Mouse (Mus musculus) right cerebral cortex, adult 18-20 months (tissue): ENCODE data around the gene Acacb.

Experiments
- DNase-seq: peaks from one replicate; pipeline ENCODE4 v3.0.0; 2022; ENCODE audit warnings: mixed read lengths

The Acacb gene

DNA sequence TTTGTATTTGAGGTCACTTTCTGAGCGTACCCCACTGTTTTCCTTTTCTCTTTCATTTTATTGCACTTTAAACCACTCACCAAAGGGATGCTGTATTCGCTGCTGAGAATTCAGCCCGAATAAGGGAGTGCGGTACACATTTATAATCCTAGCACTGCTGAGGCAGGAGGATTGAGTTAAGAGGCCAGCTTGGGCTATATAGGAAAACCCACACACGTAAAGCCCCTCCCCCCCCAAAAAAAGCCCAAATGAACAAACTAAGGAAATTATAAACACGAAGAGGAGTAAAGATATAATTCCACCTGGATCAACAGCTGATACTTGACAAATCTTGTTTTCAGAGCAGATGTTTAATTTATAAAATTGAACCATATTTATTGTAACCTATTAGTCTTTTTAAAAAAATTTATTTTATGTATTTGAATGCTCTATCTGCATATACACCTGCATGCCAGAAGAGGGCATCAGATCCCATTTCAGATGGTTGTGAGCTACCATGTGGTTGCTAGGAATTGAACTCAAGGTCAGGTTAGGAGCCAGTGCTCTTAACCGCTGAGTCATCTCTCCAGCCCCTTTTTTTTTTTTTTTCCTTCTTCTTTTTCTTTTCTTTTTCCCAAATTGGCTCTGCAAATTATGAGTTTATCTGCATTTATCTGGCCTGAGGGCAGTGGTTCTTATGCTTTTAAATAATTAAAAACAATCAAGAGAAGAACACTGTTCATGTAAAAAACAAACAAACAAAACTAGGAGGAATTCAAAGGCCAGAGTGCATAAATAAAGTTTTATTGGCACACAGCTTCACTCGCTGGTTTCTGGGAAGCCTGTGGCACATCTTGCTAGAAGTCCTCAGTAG, 30.4 kb downstream of the Acacb start:
- no peak for DNase-seq

DNA sequence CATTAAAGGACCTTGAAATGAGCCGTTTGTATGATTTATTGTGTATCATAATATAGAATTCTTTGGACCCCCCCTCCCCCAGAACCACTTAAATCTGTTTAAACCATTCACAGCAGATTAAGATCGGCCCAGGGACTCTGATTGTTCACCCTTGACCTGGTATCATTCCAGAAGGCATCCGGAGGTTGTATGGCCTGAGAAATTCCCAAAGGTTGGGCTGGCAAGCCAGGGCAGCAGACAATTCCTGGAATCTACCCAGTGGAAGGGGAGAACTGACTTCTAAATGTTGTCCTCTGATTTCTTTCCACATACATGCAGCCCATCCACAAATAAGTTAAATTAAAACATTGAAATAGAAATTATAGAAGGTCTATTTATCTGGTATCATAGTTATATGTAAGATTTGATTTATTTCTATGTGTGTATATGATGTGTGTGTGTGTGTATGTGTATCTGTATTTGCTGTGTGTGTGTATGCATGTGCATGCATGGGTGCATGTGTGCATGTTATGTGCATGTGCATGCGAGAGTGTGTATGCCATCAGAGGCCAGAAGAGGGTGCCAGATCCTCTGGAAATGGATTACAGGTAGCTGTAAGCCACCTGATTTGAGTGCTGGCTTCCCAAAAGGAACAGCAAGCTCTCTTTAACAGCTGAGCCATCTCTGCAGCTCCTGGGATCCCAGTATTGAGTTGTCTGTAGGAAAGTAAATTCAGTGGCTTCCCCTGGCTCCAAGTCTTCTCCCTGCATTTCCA, 31.8 kb downstream of the Acacb start:
- no peak for DNase-seq

- DNase-seq: no peak
Observed at GRCm38 (mm10) chr5:114179541-114179940, 33.2 kb downstream of the Acacb start.

- no peak for DNase-seq
Observed at GRCm38 (mm10) chr5:114183493-114183892, 37.2 kb downstream of the Acacb start.

GRCm38 (mm10) chr5:114187108-114187507, 40.8 kb downstream of the Acacb start:
- no peak for DNase-seq

GRCm38 (mm10) chr5:114188900-114189464, 42.6 kb downstream of the Acacb start:
- DNase-seq: no peak

GRCm38 (mm10) chr5:114194161-114194560, 47.8 kb downstream of the Acacb start:
- no peak for DNase-seq

DNA sequence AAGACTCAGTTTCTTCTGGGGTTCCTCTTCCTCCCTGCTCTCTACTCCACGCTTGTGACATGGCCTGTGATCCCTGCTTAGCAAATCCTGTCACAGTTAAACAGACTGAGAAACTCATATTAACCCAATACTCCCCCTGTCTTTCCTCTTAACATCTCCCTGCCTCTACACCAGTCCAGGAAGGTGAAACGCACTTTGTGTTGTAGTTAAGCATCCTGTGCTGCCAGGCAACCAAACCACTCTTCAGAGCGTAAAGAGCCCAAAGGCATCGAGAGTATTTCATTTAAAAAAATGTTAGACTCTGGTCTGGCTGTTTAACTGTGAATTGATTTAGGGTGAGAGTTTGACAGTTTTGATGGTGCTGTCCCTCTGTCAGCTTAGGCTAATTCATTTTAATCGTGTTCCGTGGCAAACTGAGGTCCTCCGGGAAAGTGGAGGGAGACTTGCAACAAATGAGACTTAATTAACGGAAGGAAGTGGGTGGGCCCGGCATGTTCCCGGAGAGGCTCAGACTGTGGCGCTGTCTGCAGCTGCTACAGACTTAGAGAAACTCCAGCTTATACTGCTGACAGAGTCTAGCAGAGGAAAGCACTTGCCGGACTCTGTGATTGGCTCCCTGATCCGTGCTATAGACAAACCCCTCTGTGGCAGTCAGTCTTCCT, 52.9 kb downstream of the Acacb start:
- peak; percentile 14 for DNase-seq

- DNase-seq: no peak
Observed at GRCm38 (mm10) chr5:114206158-114206557, 59.8 kb downstream of the Acacb start.

- DNase-seq: no peak
Observed at GRCm38 (mm10) chr5:114213183-114213582, 66.8 kb downstream of the Acacb start.

GRCm38 (mm10) chr5:114218771-114219170, 72.4 kb downstream of the Acacb start:
- DNase-seq: no peak

DNA sequence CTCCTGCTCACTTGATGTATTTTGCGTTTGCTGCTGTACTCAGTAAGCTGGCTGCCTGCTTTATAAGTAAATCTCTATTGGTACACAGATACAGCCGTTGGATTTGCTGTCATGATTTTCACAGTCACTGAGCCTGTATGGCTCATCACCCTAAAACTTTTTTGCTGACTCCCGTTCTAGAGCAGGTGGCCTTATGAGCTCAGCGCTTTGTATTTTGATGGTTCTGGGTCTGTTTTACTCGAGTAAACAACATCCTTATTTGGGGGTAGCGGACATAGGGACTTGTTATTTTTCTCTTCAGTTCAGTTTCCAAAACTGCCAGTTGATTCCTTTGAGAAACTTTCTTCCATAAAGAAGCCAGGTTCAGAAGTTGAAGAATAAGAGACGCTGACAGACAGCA, 79.7 kb downstream of the Acacb start:
- no peak for DNase-seq

- no peak for DNase-seq
Observed at GRCm38 (mm10) chr5:114228901-114229300, 82.6 kb downstream of the Acacb start.

- DNase-seq: no peak
Observed at GRCm38 (mm10) chr5:114238924-114239323, 92.6 kb downstream of the Acacb start.

- DNase-seq: no peak
Observed at GRCm38 (mm10) chr5:114239737-114240136, 93.4 kb downstream of the Acacb start.

GRCm38 (mm10) chr5:114246465-114246864, 100.1 kb downstream of the Acacb start:
- DNase-seq: no peak

DNA sequence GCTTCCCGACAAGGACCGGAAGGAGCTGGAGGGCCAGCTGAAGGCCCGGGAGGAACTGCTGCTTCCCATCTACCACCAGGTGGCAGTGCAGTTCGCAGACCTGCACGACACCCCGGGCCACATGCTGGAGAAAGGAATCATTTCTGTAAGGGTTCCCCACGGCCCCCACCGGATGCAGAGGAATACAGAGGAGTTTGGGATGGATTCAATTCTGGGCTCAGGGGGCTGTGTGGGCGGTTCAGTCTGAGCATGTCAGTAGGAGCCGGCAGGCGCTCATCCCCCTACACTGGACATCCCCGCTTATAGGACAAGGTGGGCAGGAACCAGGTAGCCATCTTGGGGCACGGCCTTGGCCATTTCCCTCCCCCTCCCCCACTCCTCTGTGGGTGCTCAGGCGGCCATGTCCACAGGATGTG, 101.8 kb downstream of the Acacb start:
- peak; percentile 52 for DNase-seq

DNA sequence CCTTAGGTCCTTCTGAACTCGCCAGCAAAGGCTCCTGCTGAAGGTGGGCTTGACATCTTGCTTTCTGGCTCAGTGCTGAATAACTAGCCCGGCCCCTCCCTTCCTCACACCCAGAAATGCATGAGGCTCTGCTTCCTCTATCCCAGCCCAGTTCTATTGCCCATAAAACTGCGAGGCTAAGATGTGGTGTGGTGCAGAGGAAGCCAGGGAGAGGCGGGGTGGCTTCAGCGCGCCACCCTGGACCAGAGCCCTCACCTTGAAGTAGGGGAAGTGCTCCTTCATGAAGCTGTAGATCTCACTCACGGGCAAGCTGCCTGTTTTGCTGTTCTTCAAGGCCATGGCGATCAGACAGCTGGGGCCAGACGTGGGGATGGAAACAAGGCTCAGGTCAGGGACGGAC, 113.2 kb downstream of the Acacb start:
- DNase-seq: no peak

DNA sequence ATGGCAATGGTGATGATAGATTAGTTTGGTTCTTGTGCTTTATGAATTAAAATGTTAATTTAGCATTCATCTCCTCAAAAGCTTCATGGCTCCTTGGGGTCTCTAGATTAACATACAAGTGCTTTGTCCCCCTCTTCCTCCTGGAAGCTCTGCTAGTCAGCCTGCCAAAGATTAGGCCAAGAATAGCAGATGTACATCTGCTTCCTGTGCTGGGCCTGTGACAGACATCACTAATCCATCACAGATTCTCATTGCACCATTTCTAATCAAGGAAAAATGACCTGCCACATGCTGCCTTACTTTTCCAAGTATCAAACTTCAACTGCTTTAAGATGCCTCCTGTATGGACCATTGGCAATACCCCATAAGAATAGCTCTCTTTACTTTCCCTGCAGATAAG, 115.2 kb downstream of the Acacb start:
- no peak for DNase-seq

- no peak for DNase-seq
Observed at GRCm38 (mm10) chr5:114264030-114264459, 117.7 kb downstream of the Acacb start.

DNA sequence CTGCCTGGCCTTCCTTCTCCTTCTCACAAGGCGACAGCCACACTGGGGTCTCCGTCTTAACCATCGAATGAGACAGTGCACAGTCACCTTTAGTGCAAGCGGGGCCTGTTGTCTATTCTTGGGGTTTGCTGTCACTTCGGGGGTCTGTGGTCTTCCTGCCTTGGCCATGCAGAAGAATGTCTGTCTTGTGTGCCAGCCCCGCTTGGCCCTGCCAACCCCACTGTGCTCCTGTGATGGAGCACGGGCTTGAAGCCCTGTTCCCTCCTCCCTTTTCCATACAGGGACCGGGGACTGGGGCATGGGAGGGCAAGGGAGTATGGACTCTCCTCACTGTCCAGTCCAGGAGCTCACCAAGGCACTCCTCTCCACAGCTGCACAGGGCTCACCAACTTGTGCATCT, 118.5 kb downstream of the Acacb start:
- no peak for DNase-seq

DNA sequence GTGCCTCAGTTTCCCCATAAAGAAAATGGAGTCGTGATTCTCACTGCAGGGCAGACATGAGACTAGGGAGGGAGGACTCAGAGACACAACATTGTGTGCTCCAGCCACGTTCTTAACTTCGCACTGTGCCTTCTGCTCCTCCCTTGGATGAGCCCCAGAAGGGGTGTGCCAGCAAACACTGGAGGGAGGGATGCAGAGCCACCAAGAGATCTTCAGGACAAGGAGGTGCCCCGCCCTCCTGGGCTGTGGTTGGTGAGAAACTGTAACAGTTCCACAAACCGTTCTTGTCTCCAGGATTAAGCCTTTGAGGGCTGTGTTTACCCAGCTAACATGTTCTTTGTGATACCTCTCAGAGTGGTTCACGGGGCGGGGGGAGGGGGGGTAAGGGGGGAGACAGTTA, 122.3 kb downstream of the Acacb start:
- DNase-seq: no peak

- no peak for DNase-seq
Observed at GRCm38 (mm10) chr5:114269499-114269898, 123.2 kb downstream of the Acacb start.
